Mouse (Mus musculus) retina, adult 2 months (tissue): Measurements from ENCODE around the gene 2010300C02Rik.

ENCODE experiments used
- DNase-seq: peaks from one replicate; pipeline ENCODE4 v3.0.0-alpha.2; 2012; ENCODE audit warnings: low read depth, low spot score

Gene 2010300C02Rik

GRCm38 (mm10) chr1:37711596-37712356 lies 8.1 kb downstream of the 2010300C02Rik start:
- no peak for DNase-seq

DNA sequence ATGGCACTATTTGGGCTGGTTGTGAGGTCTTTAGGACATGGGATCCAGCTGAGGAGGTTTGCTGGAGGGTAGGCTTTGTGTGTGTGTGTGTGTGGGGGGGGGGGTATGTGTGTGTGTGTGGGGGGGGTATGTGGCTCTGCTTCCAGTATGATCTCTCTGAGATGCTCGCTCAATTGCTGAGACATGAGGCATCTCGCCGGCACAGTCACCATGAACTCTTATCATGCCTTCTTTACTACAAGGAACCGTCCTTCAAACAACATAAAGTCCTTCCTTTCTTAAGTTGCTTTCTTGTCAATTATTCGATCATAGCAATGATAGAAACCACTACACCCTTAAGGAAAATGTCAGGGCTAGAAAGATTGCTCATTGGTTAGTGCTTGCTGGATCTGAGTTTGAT lies 8.8 kb downstream of the 2010300C02Rik start:
- DNase-seq, result no peak

DNA sequence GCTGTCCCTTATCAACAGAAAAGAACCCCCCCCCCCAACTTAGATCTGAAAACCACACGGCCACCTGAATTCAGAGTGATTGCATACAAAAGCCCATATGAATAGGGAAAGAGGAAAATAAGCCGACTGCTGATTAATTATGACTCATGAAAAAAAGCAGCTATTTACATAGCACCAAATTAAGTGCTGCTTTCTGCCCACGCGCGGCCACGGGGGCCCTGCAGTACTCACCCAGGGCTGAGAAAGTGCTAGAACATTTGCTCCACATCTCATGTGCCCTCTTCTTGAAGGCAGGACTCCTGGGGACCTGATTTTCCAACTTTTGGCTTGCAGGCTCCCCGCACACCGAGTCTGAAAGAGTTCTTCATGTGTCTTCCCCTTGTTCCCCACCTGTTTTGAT lies 10.1 kb downstream of the 2010300C02Rik start:
- DNase-seq, result no peak

- DNase-seq, result no peak
Observed at GRCm38 (mm10) chr1:37708270-37708955, 11.5 kb downstream of the 2010300C02Rik start.

GRCm38 (mm10) chr1:37702326-37702725 lies 17.6 kb downstream of the 2010300C02Rik start:
- no peak for DNase-seq

DNA sequence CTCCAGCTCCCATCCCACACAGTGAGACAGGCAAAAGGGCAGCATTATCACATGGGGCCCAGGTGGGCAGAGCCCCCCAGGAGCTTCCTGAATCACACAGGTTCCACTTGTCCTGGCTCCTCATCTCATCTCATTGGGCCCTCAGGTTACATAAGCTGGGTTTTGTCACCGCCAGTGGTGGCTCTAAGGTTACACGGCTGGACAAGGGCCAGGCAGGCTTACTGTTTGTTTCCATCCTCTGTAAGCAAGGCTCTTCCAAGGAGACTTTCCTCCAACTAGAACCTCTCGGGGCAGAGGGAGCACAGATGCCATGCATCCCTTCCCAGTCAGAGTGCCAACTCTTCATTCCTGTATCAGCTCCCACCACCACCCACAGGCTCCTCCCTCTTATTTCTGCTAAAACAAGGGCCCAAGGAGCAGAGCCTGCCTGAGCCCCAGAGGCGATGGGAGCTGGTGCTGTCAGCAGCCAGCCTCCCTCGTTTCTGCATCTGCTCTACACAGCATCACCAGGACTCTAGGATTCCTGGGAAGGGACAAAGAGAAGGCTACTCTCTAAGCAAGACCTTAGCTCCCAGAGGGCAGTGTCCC lies 20.9 kb downstream of the 2010300C02Rik start:
- no peak for DNase-seq

- no peak for DNase-seq
Observed at GRCm38 (mm10) chr1:37698186-37698839, 21.6 kb downstream of the 2010300C02Rik start.

DNA sequence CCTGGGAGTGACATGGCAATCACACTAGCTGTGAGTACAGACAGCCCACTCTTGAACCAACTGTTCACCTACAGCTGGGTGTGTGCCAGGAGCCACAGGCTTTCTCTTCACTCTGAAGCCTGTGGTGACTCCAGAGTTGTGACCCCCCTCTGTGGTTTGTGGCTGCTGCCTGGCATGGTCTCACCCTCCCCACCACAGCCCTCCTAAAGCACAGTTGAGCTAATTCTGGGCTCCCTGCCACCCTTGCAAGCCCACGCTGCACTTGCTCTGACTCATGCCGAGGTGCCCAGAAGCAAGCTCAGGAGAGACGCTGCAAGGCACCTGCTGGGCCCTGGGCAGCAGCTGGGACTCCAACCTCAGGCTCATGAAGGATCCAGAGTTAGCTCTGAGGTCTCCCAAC lies 23.0 kb downstream of the 2010300C02Rik start:
- no peak for DNase-seq

DNA sequence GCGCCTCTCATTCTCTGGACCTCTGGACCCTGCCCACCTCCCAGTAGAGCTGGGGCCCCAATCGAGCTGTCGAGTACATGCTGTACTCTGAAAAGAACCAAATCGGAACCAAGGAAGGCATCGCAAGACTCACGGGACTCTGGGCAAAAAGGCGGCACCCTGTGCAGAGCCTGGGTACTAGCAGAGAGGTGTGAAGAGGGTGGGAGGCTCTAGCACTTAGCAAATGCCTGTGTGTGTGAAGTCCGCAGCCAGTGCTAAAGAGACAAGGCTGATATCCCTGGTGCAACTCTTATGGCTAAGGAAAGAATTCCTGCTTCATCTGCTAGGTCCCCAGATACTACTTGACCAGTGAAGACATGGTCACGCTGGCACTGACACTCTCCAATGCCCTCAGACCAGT lies 24.2 kb downstream of the 2010300C02Rik start:
- no peak for DNase-seq

DNA sequence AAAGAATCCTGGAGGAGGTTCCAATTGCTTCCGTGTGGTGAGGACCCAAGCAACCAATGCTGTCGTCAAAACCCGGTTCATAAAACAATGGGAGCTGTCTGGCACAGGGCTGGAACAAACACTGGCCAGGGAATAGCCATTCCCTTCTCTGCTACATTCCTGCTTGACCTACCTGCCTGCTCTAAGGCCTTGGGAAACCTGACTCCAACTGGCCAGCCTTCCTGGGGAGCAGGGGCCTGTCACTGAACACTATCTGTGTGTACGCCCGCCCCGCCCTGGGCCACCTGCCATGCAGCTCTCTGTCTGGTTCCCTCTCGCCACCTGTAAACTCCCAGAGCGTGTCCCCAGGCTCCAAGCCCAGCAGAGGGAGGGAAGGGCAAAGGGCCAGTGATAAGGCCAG lies 25.5 kb downstream of the 2010300C02Rik start:
- DNase-seq, result no peak

- DNase-seq, result no peak
Observed at GRCm38 (mm10) chr1:37691179-37691578, 28.7 kb downstream of the 2010300C02Rik start.

DNA sequence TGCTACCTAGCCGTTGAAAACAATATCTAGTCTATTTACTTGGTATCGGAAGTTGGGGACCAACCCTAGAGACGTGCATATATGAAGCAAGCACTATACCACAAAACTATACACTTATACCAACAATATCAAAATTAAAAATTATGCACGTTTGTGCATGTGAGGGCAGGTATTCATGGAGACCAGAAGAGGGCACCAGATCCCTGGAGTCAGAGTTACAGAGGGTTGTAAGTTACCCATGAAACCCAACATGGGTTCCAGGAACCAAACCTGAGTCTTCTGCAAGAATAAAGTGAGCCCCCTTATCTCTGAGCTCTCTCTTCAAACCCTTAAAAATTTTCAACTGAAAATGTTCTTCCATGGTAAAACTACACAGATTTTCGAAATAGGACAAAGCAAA lies 29.2 kb downstream of the 2010300C02Rik start:
- no peak for DNase-seq

- DNase-seq, result no peak
Observed at GRCm38 (mm10) chr1:37689730-37690129, 30.2 kb downstream of the 2010300C02Rik start.

DNA sequence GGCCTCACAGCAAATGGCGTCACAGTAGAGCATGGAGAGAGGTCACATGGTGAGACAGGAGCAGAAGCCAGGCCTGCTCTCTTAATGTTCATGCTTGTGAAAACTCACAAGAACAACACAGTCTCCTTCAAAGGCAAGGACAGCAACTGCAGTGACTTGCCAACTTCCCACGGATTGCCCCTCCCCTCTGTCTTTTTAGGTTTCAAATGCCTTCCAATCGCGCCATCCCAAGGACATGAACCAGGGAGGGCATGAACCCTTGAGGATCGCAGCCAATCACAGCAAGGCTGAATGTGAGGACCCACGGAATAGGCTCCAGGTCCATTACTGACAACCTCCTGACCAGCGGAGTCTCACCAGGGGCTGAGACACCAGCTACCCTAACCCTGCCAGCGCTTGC lies 31.5 kb downstream of the 2010300C02Rik start:
- DNase-seq, result no peak

DNA sequence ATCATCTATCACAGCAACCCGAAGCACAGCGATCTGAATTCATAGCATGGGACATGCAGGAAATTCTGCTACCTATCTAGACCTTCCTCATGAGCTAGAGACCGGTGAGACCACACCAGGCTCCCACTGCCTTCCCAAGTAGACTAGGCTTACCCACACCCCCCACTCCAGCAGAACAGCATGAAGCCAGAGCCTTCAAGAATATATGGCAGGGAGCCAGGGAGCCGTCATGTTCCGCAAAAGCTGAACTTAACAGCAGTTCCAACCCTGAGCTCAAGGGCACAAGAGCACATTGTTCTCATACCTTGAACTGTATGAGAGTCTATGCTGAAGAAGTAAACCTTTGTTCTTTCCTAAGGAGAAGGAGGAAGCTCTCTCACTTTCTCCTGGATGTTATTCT lies 32.4 kb downstream of the 2010300C02Rik start:
- no peak for DNase-seq

GRCm38 (mm10) chr1:37686953-37687441 lies 32.9 kb downstream of the 2010300C02Rik start:
- no peak for DNase-seq

DNA sequence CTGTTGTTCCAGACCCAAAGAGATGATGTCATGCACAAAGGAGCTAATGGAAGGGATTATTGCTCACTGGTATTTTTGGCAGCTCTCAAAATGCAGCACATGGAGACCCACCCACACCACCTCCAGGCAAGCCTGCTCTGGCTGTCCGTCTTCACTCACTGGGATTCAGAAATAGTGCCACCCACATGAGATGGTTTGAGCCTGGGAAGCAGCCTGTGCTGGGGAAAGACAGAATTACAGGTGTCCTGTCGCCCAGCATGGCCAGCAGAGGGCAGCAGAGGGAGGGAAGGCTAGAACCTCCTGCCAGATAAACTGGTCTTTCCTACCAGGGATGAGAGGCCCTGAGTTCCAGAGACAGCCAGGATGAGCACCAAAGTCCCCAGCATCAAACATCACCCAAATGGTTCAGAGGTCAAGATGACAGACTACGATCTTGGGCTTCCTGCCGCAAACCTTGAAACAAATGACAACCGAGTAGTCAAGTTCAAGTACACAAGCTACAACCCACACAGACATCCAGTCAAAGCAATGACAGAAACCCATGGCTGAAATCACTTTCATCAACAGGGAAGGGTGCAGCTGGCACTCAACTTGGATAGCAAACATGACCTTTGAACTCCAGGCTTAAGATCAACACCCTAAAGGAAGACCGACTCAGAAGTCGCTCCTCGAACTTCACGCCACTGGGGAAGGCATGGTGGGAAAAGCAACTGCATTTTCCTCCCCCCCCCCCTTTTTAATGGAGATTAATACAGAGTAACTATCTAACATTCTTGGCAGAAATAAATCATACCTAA lies 41.4 kb downstream of the 2010300C02Rik start:
- peak; percentile 36 for DNase-seq

GRCm38 (mm10) chr1:37676967-37677512 lies 42.8 kb downstream of the 2010300C02Rik start:
- no peak for DNase-seq

DNA sequence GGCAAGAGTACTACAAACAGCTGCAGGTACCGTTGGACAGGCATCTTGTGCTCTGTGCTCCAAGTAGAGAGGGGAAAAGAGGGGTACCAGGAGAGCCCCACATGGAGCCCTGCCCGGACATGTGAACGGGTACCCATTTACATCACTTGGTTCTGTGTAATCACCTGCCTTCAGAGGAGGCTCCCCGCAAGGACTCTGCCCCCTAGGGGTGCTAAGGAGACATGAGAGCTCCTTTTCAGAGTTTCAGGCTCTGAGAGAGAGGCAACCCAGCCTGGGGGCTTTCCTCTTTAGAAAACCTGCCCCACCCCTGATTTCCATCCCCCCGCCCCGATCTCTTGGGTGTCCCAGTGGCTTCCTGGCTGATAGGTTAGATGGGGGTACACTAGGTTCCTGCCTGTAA lies 44.4 kb downstream of the 2010300C02Rik start:
- no peak for DNase-seq

GRCm38 (mm10) chr1:37674266-37674665 lies 45.6 kb downstream of the 2010300C02Rik start:
- no peak for DNase-seq

GRCm38 (mm10) chr1:37671316-37671715 lies 48.6 kb downstream of the 2010300C02Rik start:
- DNase-seq, result no peak
